Mouse (Mus musculus) intestine, embryonic 16.5 days (tissue): ENCODE measurements around the gene Por. TPM values are rescaled to one million over a fixed set of nuclear protein-coding genes. Genes with fewer than 3 reads are reported as not detected.

ENCODE experiments used
- ATAC-seq: fragments of 200-750 bp; cut with Nextera tagmentation; 2 replicates; pipeline ENCODE4 v1.8.0; 2017; ENCODE audit warnings: moderate TSS enrichment, moderate library complexity
- H3K27ac ChIP-seq: fragments of 300-500 bp; sonication (generic); 2 replicates; pipeline ENCODE4 v1.5.1; 2014; ENCODE audit warnings: mild to moderate bottlenecking, low read length
- H3K27me3 ChIP-seq: fragments of 300-500 bp; sonication (generic); replicated peaks from 2 replicates; pipeline ENCODE4 v1.6.1; 2014; ENCODE audit warnings: low read length, control low read depth, mixed read lengths; ENCODE audit not compliant: control insufficient read depth, insufficient read depth
- H3K36me3 ChIP-seq: fragments of 300-500 bp; sonication (generic); 2 replicates; pipeline ENCODE4 v1.6.1; 2014; ENCODE audit warnings: low read length, control low read depth; ENCODE audit not compliant: control insufficient read depth, insufficient read depth
- H3K4me1 ChIP-seq: fragments of 300-500 bp; sonication (generic); 2 replicates; pipeline ENCODE4 v1.6.1; 2014; ENCODE audit warnings: low read length, control low read depth, mixed read lengths; ENCODE audit not compliant: control insufficient read depth, insufficient read depth
- H3K4me2 ChIP-seq: fragments of 300-500 bp; sonication (generic); 2 replicates; pipeline ENCODE4 v1.6.1; 2014; ENCODE audit warnings: low read depth, low read length, control low read depth
- H3K4me3 ChIP-seq: fragments of 300-500 bp; sonication (generic); 2 replicates; pipeline ENCODE4 v1.5.1; 2014; ENCODE audit warnings: mild to moderate bottlenecking, low read length
- H3K9ac ChIP-seq: fragments of 300-500 bp; sonication (generic); 2 replicates; pipeline ENCODE4 v1.6.1; 2014; ENCODE audit warnings: low read depth, low read length
- H3K9me3 ChIP-seq: fragments of 300-500 bp; sonication (generic); 2 replicates; pipeline ENCODE4 v1.6.1; 2016; ENCODE audit warnings: low read length, control low read depth; ENCODE audit not compliant: control insufficient read depth
- WGBS: fragments of 180-500 bp; shearing (Covaris S2); extraction: QIAGEN DNeasy Blood & Tissue Kit; methylation state at CpG from one replicate; pipeline ENCODE4 v1.1.7; 2014; 5-methylcytosine and 5-hydroxymethylcytosine counted together
- polyA plus RNA-seq: library from polyadenylated mRNA; unstranded; fragments of >200 nt; fragmentation: Nextera tagmentation; extraction: Ambion mirVana; gene quantifications from 2 replicates; pipeline ENCODE4 v1.2.1, GENCODE M21; 2015

Por gene
- polyA plus RNA-seq, 1 experiment from 2014 or later: 111 TPM

GRCm38 (mm10) chr5:135639760-135640458 is 29.9 kb upstream of the Por start:
- Histone ChIP-seq H3K27ac (no peak overlapping the region), H3K4me2 (no peak overlapping the region), H3K9ac (no peak overlapping the region), H3K27me3 (no peaks in the 10 kb centered on the region), H3K36me3 (peaks cover 8% of the 10 kb centered on the region), H3K9me3 (no peaks in the 10 kb centered on the region), H3K4me1 (no peaks in the 10 kb centered on the region), H3K4me3 (no peak overlapping the region)
- WGBS: 67% methylated on average over 7 of the region's 7 CpGs
- 0 out of 2 replicates have a peak, but pooled peaks have one; percentile 53 for ATAC-seq

GRCm38 (mm10) chr5:135640459-135640789 is 29.4 kb upstream of the Por start:
- ATAC-seq: no peak
- H3K4me2 ChIP-seq: no peak overlapping the region
- H3K4me1 ChIP-seq: no peaks in the 10 kb centered on the region
- H3K9ac ChIP-seq: no peak overlapping the region
- H3K36me3 ChIP-seq: peaks cover 8% of the 10 kb centered on the region
- no peaks in the 10 kb centered on the region for H3K27me3 ChIP-seq
- no peaks in the 10 kb centered on the region for H3K9me3 ChIP-seq
- no peak overlapping the region for H3K4me3 ChIP-seq
- H3K27ac ChIP-seq: no peak overlapping the region
- WGBS: 85% methylated on average over 6 of the region's 6 CpGs

GRCm38 (mm10) chr5:135641028-135641427 is 28.8 kb upstream of the Por start:
- Histone ChIP-seq H3K36me3 (peaks cover 6% of the 10 kb centered on the region), H3K4me1 (no peaks in the 10 kb centered on the region)
- 87% methylated on average over 1 of the region's 1 CpGs for WGBS

GRCm38 (mm10) chr5:135642686-135643551 is 26.9 kb upstream of the Por start:
- Histone ChIP-seq H3K36me3 (no peaks in the 10 kb centered on the region), H3K27me3 (no peaks in the 10 kb centered on the region), H3K4me2 (no peak overlapping the region), H3K4me1 (no peaks in the 10 kb centered on the region), H3K9me3 (no peaks in the 10 kb centered on the region), H3K27ac (no peak overlapping the region), H3K4me3 (no peak overlapping the region), H3K9ac (no peak overlapping the region)
- ATAC-seq: no peak
- 81% methylated on average over 10 of the region's 10 CpGs for WGBS

More at GRCm38 (mm10) chr5:135641028-135641427, 28.8 kb upstream of the Por start:
- H3K9me3 ChIP-seq: no peaks in the 10 kb centered on the region
- no peak for ATAC-seq
- no peak overlapping the region for H3K4me3 ChIP-seq
- no peak overlapping the region for H3K4me2 ChIP-seq
- no peak overlapping the region for H3K27ac ChIP-seq
- H3K27me3 ChIP-seq: no peaks in the 10 kb centered on the region
- no peak overlapping the region for H3K9ac ChIP-seq

- H3K4me3 ChIP-seq: no peak overlapping the region
- ATAC-seq: no peak
- WGBS: 94% methylated on average over 1 of the region's 1 CpGs
- no peak overlapping the region for H3K27ac ChIP-seq
- H3K9me3 ChIP-seq: no peaks in the 10 kb centered on the region
- no peaks in the 10 kb centered on the region for H3K27me3 ChIP-seq
- no peaks in the 10 kb centered on the region for H3K36me3 ChIP-seq
- H3K4me2 ChIP-seq: no peak overlapping the region
- no peak overlapping the region for H3K9ac ChIP-seq
- H3K4me1 ChIP-seq: no peaks in the 10 kb centered on the region
Observed at GRCm38 (mm10) chr5:135643552-135643842, 26.3 kb upstream of the Por start.

- Histone ChIP-seq H3K4me1 (no peaks in the 10 kb centered on the region), H3K27me3 (no peaks in the 10 kb centered on the region), H3K9ac (no peak overlapping the region), H3K36me3 (no peaks in the 10 kb centered on the region), H3K27ac (no peak overlapping the region), H3K4me2 (no peak overlapping the region), H3K4me3 (no peak overlapping the region), H3K9me3 (no peaks in the 10 kb centered on the region)
- ATAC-seq: no peak
- WGBS: 89% methylated on average over 8 of the region's 8 CpGs
Observed at GRCm38 (mm10) chr5:135643869-135644268, 26.0 kb upstream of the Por start.

GRCm38 (mm10) chr5:135645330-135645729 is 24.5 kb upstream of the Por start:
- no peaks in the 10 kb centered on the region for H3K9me3 ChIP-seq
- H3K36me3 ChIP-seq: no peaks in the 10 kb centered on the region
- 75% methylated on average over 5 of the region's 5 CpGs for WGBS
- H3K4me1 ChIP-seq: no peaks in the 10 kb centered on the region
- ATAC-seq: no peak
- H3K4me2 ChIP-seq: no peak overlapping the region
- no peak overlapping the region for H3K27ac ChIP-seq
- no peak overlapping the region for H3K9ac ChIP-seq
- H3K27me3 ChIP-seq: no peaks in the 10 kb centered on the region
- no peak overlapping the region for H3K4me3 ChIP-seq

- H3K36me3 ChIP-seq: no peaks in the 10 kb centered on the region
- H3K9me3 ChIP-seq: no peaks in the 10 kb centered on the region
- H3K4me3 ChIP-seq: no peak overlapping the region
- WGBS: 75% methylated on average over 6 of the region's 6 CpGs
- ATAC-seq: peak; percentile 60
- H3K4me1 ChIP-seq: no peaks in the 10 kb centered on the region
- H3K27ac ChIP-seq: no peak overlapping the region
- H3K9ac ChIP-seq: no peak overlapping the region
- H3K4me2 ChIP-seq: no peak overlapping the region
- no peaks in the 10 kb centered on the region for H3K27me3 ChIP-seq
Observed at GRCm38 (mm10) chr5:135646038-135646437, 23.8 kb upstream of the Por start.

- Histone ChIP-seq H3K27me3 (no peaks in the 10 kb centered on the region), H3K4me3 (no peak overlapping the region), H3K4me2 (no peak overlapping the region), H3K27ac (no peak overlapping the region), H3K9me3 (no peaks in the 10 kb centered on the region), H3K4me1 (no peaks in the 10 kb centered on the region), H3K36me3 (no peaks in the 10 kb centered on the region), H3K9ac (no peak overlapping the region)
- 79% methylated on average over 9 of the region's 9 CpGs for WGBS
- ATAC-seq: no peak
Observed at GRCm38 (mm10) chr5:135648461-135649308, 21.1 kb upstream of the Por start.
